Mouse (Mus musculus): ENCODE measurements around the gene Slc40a1. TPM values are rescaled to one million over a fixed set of nuclear protein-coding genes. Genes with fewer than 3 reads are reported as not detected.

Slc40a1 gene
- total RNA-seq, 2 experiments from 2014 or later: 21.6 to 23.7 TPM

Other genes starting within 250 kb of the Slc40a1 start
- 10 to 100 TPM; 57.4 to 60.6 TPM for gene Wdr75, start 131.4 kb downstream of the Slc40a1 start, total RNA-seq (2021)
- gene Gm5269, start 36.2 kb downstream of the Slc40a1 start, total RNA-seq (2021): not detected
- 1 to 10 TPM; 2.0 to 3.0 TPM for gene Dnah7b, start 139.8 kb upstream of the Slc40a1 start, total RNA-seq (2021)